Mouse (Mus musculus) neural tube, embryonic 15.5 days (tissue): ENCODE measurements around the gene Bad. TPM values are rescaled to one million over a fixed set of nuclear protein-coding genes. Genes with fewer than 3 reads are reported as not detected.

Source experiments
- ATAC-seq: fragments of 200-750 bp; cut with Nextera tagmentation; 2 replicates; pipeline ENCODE4 v1.8.0; 2017; ENCODE audit warnings: mild to moderate bottlenecking, moderate TSS enrichment, moderate library complexity; ENCODE audit not compliant: low FRiP score
- H3K27ac ChIP-seq: fragments of 300-500 bp; sonication (generic); replicated peaks from 2 replicates; pipeline ENCODE4 v1.5.1; 2015; ENCODE audit warnings: mild to moderate bottlenecking, inconsistent platforms
- H3K27me3 ChIP-seq: fragments of 300-500 bp; sonication (generic); replicated peaks from 2 replicates; pipeline ENCODE4 v1.6.1; 2015; ENCODE audit warnings: inconsistent platforms
- H3K36me3 ChIP-seq: fragments of 300-500 bp; sonication (generic); 2 replicates; pipeline ENCODE4 v1.6.1; 2015; ENCODE audit warnings: inconsistent platforms
- H3K4me1 ChIP-seq: fragments of 300-500 bp; sonication (generic); 2 replicates; pipeline ENCODE4 v1.6.1; 2015; ENCODE audit warnings: inconsistent platforms
- H3K4me2 ChIP-seq: fragments of 300-500 bp; sonication (generic); 2 replicates; pipeline ENCODE4 v1.6.1; 2015; ENCODE audit warnings: inconsistent platforms, mild to moderate bottlenecking, moderate library complexity
- H3K4me3 ChIP-seq: fragments of 300-500 bp; sonication (generic); replicated peaks from 2 replicates; pipeline ENCODE4 v1.5.1; 2015; ENCODE audit warnings: mild to moderate bottlenecking, inconsistent platforms
- H3K9ac ChIP-seq: fragments of 300-500 bp; sonication (generic); replicated peaks from 2 replicates; pipeline ENCODE4 v1.6.1; 2015; ENCODE audit warnings: mild to moderate bottlenecking, inconsistent platforms
- H3K9me3 ChIP-seq: fragments of 300-500 bp; sonication (generic); replicated peaks from 2 replicates; pipeline ENCODE4 v1.6.1; 2016; ENCODE audit warnings: inconsistent platforms
- WGBS: fragments of 180-500 bp; shearing (Covaris S2); methylation state at CpG from one replicate; pipeline ENCODE4 v1.1.7; 2015; ENCODE audit warnings: mixed read lengths; 5-methylcytosine and 5-hydroxymethylcytosine counted together
- polyA plus RNA-seq: library from polyadenylated mRNA; unstranded; fragments of >200 nt; fragmentation: Nextera tagmentation; extraction: Ambion mirVana; gene quantifications from 2 replicates; pipeline ENCODE4 v1.2.1, GENCODE M21; 2015

The Bad gene
- polyA plus RNA-seq, 1 experiment from 2014 or later = 90.9 TPM

DNA sequence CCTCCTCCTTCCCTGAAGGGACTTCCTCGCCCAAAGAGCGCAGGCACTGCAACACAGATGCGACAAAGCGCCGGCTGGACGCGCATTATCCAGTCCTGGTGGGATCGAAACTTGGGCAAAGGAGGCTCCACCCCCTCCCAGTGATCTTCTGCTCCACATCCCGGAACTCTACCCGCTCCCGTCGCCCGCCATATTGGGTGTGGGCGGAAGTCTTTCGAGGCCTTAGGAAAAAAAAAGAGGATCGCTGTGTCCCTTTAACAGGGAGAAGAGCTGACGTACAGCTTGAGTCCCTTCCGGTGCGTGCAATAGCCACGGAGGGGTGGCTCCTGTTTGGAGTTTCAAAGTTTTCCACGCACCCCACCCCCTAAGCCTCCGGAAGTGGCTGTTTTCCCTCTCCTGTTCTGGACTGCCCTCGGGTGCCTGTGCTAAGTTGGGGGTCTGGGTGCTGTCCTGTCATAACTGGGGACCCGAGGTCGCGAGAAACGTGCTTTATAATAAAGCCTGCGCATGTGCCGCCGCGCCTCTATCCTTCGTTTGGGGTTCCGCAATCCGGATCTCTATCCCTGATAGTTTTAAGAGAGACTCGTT is 9.8 kb downstream of the Bad start:
- Histone ChIP-seq H3K4me2 (peak overlapping the region; percentile 99), H3K36me3 (peaks cover 15% of the 10 kb centered on the region; the same call in 1 of the 2 replicates), H3K4me3 (peak overlapping the region; percentile 56), H3K4me1 (peaks cover 33% of the 10 kb centered on the region), H3K9ac (peak overlapping the region; percentile 58), H3K27me3 (no peaks in the 10 kb centered on the region), H3K27ac (peak overlapping the region; percentile 90), H3K9me3 (no peaks in the 10 kb centered on the region)
- under 1% methylated on average over 35 of the region's 35 CpGs for WGBS
- peak; percentile 88 for ATAC-seq

DNA sequence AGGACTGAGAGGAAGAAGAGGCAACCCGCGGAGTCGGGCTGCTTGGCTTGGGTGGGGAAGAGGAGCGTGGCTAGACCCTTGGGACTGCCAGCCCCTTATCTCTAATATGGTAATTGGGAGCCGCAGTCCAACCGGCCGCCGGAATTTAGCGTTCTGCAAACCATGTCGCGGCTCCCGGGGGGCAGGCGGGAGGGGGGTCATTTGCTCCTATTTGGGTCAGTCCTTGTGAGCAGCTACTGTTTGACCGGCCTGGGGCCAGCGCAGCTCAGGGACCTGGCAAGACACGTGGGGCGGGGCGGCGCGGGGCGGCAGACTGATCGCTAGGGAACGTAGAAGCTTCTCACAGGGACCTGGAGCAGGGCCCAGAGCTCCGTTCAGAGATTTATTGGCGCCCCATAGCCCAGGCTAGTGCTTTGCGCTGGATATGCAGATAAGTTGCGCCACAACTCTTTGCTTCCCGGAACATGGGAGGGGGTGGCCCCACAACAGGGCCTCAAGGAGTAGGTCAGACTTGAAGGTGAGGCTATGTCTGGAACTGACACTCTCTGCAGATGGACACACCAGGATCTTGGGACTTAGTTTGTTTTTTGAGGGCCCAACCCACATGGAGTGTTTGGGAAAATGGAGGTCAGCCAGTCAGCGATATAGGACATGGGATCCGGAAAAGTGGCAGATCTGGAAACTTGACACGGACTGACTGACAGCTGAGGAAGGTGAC is 10.5 kb downstream of the Bad start:
- Histone ChIP-seq H3K27ac (peak overlapping the region; percentile 90), H3K4me1 (peaks cover 33% of the 10 kb centered on the region), H3K4me3 (peak overlapping the region; percentile 56), H3K9ac (peak overlapping the region; percentile 58), H3K4me2 (peak overlapping the region; percentile 99), H3K9me3 (no peaks in the 10 kb centered on the region), H3K36me3 (peaks cover 11% of the 10 kb centered on the region; the same call in 1 of the 2 replicates), H3K27me3 (no peaks in the 10 kb centered on the region)
- 4% methylated on average over 31 of the region's 31 CpGs for WGBS
- ATAC-seq = peak; percentile 33

DNA sequence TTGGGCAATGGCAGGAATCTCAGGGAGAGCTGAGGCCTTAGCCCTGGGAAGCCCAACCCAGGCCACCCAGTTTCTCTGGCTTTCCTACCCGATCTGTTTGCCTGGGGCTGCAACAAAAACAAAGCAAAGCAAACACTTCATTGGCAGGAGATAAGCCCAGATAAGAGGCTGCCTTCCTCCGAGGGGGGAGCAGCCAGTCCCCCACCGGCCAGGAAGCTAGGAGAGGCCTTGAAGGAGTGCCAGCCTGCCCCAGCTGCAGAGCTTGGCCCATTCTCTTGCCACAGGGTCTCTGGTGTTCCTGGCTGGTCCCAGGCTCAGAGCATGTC is 11.0 kb downstream of the Bad start:
- Histone ChIP-seq H3K36me3 (peaks cover 11% of the 10 kb centered on the region; the same call in 1 of the 2 replicates), H3K27me3 (no peaks in the 10 kb centered on the region), H3K9me3 (no peaks in the 10 kb centered on the region), H3K27ac (peak overlapping the region; percentile 90), H3K4me1 (peaks cover 33% of the 10 kb centered on the region), H3K4me3 (peak overlapping the region; percentile 56), H3K9ac (peak overlapping the region; percentile 58), H3K4me2 (peak overlapping the region; percentile 99)
- no peak for ATAC-seq
- 42% methylated on average over 3 of the region's 3 CpGs for WGBS

DNA sequence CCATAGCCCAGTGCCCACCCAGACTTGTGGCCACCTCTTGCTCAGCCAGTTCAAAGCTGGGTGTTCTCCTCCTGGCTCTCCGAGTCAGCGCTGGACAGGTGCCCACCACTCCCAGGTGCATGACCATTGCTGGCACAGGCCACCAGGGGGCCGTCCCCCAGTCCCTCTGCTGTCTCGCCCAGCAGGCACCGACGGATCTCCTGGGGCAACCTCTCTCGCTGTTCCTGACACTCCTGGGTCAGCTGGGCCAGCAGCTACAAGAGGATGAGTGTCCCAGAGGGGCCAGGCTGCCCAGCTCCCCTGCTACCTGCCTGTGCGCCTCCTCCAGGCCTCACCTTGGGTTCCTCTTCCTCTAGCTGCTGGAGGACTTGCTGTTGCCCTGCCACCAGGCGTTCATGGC is 12.4 kb downstream of the Bad start:
- ATAC-seq = no peak
- H3K4me2 ChIP-seq = no peak overlapping the region
- WGBS = 58% methylated on average over 9 of the region's 9 CpGs
- H3K9me3 ChIP-seq = no peaks in the 10 kb centered on the region
- H3K27ac ChIP-seq = no peak overlapping the region
- H3K4me1 ChIP-seq = peaks cover 32% of the 10 kb centered on the region
- H3K9ac ChIP-seq = no peak overlapping the region
- peaks cover 13% of the 10 kb centered on the region; the same call in 1 of the 2 replicates for H3K36me3 ChIP-seq
- no peak overlapping the region for H3K4me3 ChIP-seq
- no peaks in the 10 kb centered on the region for H3K27me3 ChIP-seq

DNA sequence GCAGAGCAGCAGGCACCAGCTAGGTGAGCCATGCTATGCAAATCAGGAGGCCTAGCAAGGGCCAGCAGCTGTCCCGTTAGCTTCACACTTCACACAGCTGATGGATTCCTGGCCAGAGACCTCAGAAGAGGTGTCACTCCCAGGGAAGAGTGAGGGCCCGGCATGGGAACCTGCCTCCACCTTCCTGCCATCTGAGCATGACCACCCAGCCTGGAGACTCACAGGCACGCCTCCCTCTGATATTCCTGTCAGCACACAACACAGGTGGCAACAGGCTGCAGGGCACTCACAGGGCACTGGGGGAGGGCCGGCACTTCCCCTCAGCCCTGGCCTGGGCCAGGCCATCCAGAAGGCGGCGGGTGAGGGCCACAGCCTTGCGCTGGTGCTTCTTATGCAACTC is 13.8 kb downstream of the Bad start:
- peaks cover 18% of the 10 kb centered on the region for H3K4me1 ChIP-seq
- no peak overlapping the region for H3K27ac ChIP-seq
- no peak for ATAC-seq
- no peaks in the 10 kb centered on the region for H3K9me3 ChIP-seq
- WGBS = 91% methylated on average over 7 of the region's 7 CpGs
- no peak overlapping the region for H3K4me3 ChIP-seq
- H3K27me3 ChIP-seq = no peaks in the 10 kb centered on the region
- H3K36me3 ChIP-seq = peaks cover 16% of the 10 kb centered on the region; the same call in 1 of the 2 replicates
- no peak overlapping the region for H3K4me2 ChIP-seq
- H3K9ac ChIP-seq = no peak overlapping the region

DNA sequence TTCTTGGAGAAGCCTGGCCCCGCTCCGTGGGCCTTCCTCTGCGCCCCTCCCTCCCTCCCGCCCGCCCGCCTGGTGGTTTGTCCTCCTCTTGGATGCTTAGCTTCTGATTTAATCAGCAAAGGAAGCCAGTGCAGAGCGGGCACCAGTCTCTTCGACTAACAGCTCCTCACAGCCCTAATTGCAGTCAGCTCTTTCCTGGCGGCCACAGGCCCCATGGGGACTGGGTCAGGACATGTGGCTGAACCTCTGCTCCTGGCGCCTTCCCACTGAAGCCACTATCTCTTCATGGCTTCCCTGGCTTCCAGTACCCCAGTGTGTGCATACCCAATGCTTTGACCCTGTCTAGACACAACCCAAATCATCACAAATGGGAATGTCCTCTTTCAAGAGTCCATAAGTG is 14.8 kb downstream of the Bad start:
- no peaks in the 10 kb centered on the region for H3K9me3 ChIP-seq
- H3K4me3 ChIP-seq = no peak overlapping the region
- H3K36me3 ChIP-seq = peaks cover 16% of the 10 kb centered on the region; the same call in 1 of the 2 replicates
- 86% methylated on average over 10 of the region's 10 CpGs for WGBS
- no peaks in the 10 kb centered on the region for H3K27me3 ChIP-seq
- ATAC-seq = no peak
- H3K27ac ChIP-seq = no peak overlapping the region
- H3K4me2 ChIP-seq = no peak overlapping the region
- peaks cover 18% of the 10 kb centered on the region for H3K4me1 ChIP-seq
- no peak overlapping the region for H3K9ac ChIP-seq

DNA sequence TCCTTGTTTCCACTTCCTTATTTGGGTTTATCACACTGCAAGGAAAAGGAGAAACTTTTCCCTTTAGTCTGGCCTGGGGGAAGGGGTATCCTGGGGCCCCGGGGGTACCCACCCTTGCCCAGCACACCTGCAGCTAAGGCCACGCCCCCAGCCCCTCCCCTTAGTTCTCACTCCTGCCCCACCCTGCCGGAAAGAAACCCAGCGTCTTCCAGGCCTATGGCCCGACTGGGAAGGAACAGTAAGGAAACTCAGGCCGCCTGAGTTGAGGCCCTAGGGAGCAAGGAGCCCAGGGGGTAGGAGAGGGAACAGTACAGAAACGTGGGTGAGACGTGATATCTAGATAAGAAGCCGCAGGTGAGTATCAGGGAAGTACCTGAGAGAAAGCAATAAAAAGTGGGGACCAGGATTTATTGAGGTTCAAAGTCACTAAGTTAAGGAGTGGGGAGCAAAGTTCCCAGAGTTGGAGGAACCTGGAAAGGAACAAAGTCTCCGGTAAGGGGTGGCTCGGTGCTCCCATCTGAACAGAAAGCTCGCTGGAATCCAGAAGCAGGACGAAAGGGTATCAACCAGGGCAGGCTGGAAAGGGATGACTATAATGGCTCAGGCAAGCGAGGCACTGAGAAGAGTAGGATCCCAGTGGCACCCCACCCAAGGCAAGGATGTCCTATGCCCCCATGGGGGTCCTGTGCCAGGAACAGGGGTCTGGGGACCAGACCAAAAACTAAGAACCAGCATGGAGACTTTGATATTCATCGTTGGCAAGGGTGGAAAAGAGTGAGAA is 27.0 kb downstream of the Bad start:
- no peaks in the 10 kb centered on the region for H3K9me3 ChIP-seq
- peak overlapping the region; percentile 45 for H3K4me3 ChIP-seq
- 10% methylated on average over 15 of the region's 15 CpGs for WGBS
- peak overlapping the region; percentile 44; the same call in 1 of the 2 replicates for H3K9ac ChIP-seq
- peaks cover 27% of the 10 kb centered on the region for H3K4me1 ChIP-seq
- ATAC-seq = no peak
- H3K27me3 ChIP-seq = peaks cover 12% of the 10 kb centered on the region
- no peak overlapping the region for H3K27ac ChIP-seq
- H3K4me2 ChIP-seq = peak overlapping the region; percentile 57
- H3K36me3 ChIP-seq = no peaks in the 10 kb centered on the region

DNA sequence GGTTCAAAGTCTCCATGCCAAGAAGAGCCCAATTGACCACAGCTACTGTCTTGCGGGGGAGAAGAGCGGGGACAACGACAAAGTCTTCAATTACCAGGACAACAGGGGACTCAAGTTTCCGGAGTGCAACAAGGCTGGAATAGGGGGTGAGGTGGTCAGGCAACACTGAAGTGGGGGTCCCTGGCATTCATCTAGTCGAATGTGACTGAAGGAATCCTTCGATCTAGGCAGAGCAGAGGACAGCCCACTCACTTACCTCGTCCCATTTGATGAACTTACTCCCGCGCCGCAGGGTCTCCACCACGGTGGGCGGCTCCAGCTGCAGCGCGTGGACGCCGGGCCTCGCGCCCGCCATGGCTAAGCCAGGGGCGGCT is 27.6 kb downstream of the Bad start:
- Histone ChIP-seq H3K4me1 (peaks cover 32% of the 10 kb centered on the region), H3K4me2 (peak overlapping the region; percentile 57), H3K9ac (peak overlapping the region; percentile 44), H3K36me3 (no peaks in the 10 kb centered on the region), H3K9me3 (no peaks in the 10 kb centered on the region), H3K4me3 (peak overlapping the region; percentile 45), H3K27me3 (peaks cover 12% of the 10 kb centered on the region), H3K27ac (no peak overlapping the region)
- no peak for ATAC-seq
- WGBS = 2% methylated on average over 20 of the region's 20 CpGs

DNA sequence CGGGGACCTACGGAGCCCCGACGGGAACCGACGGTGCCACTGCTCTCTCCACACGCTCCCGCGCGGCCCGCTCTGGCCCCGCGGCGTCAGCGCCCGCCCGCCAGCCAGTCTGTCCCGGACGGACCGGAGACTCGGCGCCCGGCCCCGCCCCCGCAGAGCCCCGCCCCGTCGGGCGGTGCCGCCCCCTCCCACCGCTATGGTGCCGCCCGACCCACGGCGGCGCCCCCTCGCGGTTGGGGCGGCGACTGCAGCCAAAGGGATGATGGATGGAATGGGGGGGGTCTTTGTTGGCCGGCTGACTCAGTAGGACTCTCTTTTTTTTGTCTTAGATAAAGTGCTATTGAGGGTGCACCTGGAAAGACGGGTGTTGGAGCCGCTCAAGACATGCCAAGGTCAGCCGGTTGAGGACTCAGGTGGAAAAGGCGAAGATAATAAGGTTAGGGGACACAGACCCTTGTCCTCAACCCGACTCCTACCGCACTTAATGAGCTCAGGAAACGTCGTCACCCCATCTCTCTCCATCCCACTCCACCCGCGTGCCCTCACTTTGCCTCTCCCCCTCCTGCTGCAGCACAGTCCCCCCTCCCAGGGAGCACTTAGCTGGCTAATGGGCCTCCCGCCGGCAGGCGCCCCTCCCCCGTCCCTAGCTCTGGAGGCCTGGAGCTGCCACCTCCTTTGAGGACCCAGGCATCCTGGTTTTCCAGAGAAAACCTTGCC is 28.2 kb downstream of the Bad start:
- Histone ChIP-seq H3K4me1 (peaks cover 32% of the 10 kb centered on the region), H3K9ac (peak overlapping the region; percentile 44), H3K36me3 (no peaks in the 10 kb centered on the region), H3K9me3 (no peaks in the 10 kb centered on the region), H3K4me2 (peak overlapping the region; percentile 57), H3K27ac (no peak overlapping the region), H3K27me3 (peaks cover 12% of the 10 kb centered on the region), H3K4me3 (peak overlapping the region; percentile 45)
- no peak for ATAC-seq
- WGBS = under 1% methylated on average over 54 of the region's 55 CpGs

DNA sequence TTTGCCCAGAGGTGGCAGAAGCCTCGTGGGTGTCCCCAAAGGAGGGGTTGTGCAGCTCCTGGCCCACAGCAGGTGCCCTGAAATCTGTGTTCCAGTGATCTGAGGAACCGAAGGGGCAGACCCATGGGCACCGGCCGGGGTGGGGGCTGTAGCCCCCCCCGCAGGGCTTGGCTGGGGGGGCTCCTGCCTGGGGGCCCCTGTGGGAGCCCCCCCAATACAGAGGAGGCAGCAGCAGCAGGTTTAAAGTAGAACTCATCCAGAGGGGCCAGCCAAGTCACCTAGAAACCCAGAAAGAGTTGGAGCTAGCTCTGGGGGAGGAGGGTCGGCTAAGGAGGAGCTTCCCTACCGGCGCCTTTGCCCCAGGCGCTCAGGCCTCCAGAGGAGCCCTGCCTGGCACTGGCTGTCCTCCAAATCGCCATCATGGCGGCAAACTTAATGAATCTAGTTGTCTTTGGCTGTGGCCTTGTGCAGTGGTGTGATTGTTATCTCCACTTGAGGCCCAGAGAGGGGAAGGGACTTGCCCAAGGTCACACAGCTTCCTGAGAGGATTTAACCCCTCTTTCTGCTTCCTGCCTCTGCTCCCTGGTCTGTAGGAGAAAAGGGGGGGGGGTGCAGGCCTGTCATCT is 28.9 kb downstream of the Bad start:
- peaks cover 12% of the 10 kb centered on the region for H3K27me3 ChIP-seq
- 18% methylated on average over 11 of the region's 11 CpGs for WGBS
- H3K4me2 ChIP-seq = peak overlapping the region; percentile 57
- H3K9me3 ChIP-seq = no peaks in the 10 kb centered on the region
- no peak overlapping the region for H3K27ac ChIP-seq
- no peaks in the 10 kb centered on the region for H3K36me3 ChIP-seq
- no peak for ATAC-seq
- no peak overlapping the region for H3K9ac ChIP-seq
- H3K4me3 ChIP-seq = peak overlapping the region; percentile 45; the same call in 1 of the 2 replicates
- peaks cover 34% of the 10 kb centered on the region for H3K4me1 ChIP-seq

DNA sequence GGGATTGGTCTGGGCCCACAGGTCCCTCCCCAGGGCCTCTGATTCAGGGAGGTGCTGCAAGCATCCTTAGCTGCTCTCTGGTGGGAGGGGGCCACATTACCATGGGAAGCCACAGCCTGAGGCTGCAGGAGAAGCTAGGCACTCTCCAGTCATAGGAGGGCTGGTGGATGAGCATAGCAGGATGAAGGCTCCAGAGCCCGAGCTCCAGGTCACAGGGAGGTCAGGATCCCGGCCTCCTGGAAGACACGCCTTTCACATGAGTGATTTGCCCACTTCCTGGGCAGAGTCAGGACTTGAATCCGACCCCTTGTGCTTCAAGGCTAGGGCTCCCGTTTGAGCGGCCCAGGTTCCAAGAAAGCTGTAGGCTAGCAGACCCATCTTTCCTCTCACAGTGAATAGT is 30.0 kb downstream of the Bad start:
- H3K36me3 ChIP-seq = no peaks in the 10 kb centered on the region
- no peak overlapping the region for H3K27ac ChIP-seq
- H3K4me3 ChIP-seq = no peak overlapping the region
- no peak for ATAC-seq
- 29% methylated on average over 6 of the region's 6 CpGs for whole genome bisulfite sequencing
- H3K4me1 ChIP-seq = peaks cover 45% of the 10 kb centered on the region
- H3K27me3 ChIP-seq = peaks cover 12% of the 10 kb centered on the region
- H3K9me3 ChIP-seq = no peaks in the 10 kb centered on the region
- H3K9ac ChIP-seq = no peak overlapping the region; the same call in 1 of the 2 replicates
- H3K4me2 ChIP-seq = no peak overlapping the region
